Mouse (Mus musculus) stomach, postnatal 0 days (tissue): ENCODE measurements around the gene Fars2.

Source experiments
- CTCF ChIP-seq: IDR thresholded peaks from 2 replicates; pipeline ENCODE4 v1.5.1; 2016; ENCODE audit warnings: antibody characterized with exemption, low read depth, mild to moderate bottlenecking, moderate library complexity
- EP300 ChIP-seq: optimal IDR thresholded peaks from 2 replicates; pipeline ENCODE3; 2016; ENCODE audit warnings: antibody characterized with exemption

DNA sequence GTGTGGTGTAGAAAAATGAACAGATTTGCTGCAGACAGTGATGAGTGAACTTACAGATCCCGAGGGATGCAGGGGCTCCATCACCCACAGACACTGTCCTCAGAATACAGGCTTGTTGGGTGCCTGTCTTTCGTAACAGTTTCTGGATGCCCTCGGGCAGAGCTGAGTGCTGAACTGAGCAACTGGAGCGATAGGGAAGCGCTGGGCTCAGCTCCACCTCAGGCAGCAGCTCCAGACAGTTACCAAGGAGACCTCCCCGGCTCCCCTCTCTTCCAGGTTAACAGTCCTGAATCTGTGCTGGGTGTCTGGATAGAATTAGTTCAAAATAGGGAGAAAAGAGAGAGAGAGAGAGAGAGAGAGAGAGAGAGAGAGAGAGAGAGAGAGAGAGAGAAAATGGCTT, 433.5 kb downstream of the Fars2 start:
- no peak for TF ChIP-seq CTCF
- TF ChIP-seq EP300: no peak
